Mouse (Mus musculus): Measurements from ENCODE around the gene Mmp28.
A peak's percentile ranks its signal among the peaks of the same experiment; 100 is the strongest.

DNA sequence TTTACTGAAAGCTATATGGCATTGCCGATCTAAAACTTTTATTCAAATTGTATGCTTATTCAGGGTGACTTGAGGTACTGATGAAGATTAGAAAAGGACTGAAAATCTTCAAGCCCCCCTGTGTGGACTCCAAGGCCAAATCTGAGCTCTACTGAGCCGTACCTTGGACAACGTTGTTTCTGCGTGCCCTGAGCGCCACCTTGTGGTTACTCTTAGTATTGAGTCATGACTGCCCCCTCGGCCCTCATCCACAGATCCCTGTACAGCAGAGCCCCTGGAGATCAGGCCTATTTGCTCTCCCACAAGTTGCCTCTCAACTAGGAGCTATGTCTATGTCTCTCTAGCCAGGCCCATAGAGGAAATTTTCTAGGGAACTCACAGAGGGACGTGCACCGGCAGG is 38.2 kb downstream of the Mmp28 start:
- TF ChIP-seq CTCF (IDR thresholded peaks at IDR 0.05; ENCODE audit: low read depth, low read length) (peak; percentile 81), POLR2A (IDR thresholded peaks at IDR 0.05; ENCODE audit: borderline replicate concordance, low read depth, low read length) (no peak)
